Mouse (Mus musculus) liver, adult (tissue): ENCODE results near the gene Zfp488.

Source experiments
- GATA4 ChIP-seq: IDR thresholded peaks from 2 replicates; pipeline ENCODE4 v1.6.1; 2014; ENCODE audit warnings: mild to moderate bottlenecking, low read length; ENCODE audit not compliant: insufficient replicate concordance

Gene Zfp488

DNA sequence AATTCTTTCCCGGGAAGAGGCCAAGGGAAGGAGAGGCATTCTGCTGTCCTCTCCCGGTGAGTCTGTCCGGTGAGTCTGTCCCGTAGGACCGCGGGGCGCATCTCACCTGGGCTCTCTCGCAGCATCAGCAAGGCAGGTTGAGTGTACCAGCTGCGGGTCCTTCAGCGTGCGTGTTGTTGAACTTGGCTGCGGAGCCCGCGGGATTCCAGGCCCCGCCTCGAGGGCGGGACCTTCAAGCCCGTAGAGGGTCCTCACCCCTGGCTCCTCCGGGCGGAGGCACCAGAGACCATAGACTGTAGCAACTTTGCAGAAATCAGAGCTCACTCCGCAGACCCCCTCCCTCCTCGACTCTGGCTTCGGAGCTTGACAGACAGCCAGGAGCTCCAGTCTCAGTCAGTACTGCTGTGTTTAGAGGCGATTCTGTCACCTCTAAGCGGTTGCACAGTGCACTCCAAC lies at the start of gene Zfp488:
Gene Zfp488 (minus strand): TSS at position 161 of the 456 bp plus-strand sequence.
- TF ChIP-seq GATA4, result no peak

DNA sequence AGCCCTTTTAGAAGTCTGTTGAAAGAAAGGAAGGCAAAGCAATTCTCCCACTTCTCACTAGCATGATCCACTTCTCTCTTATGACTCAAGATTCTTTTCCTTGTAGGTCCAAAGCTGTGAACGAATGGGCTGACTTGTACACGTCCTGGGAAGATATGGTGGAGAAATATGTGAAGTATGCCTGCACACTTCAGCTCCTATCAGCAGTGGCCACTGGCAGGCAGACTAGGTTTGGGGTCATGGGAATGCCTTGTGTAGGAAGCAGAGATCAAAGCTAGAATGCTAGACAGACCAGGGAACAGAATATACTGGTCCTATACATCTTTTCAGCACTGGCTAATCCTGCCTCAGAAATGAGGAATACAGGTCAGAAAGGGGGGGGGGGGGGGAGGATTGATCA lies 48.1 kb upstream of the Zfp488 start:
- no peak for TF ChIP-seq GATA4

DNA sequence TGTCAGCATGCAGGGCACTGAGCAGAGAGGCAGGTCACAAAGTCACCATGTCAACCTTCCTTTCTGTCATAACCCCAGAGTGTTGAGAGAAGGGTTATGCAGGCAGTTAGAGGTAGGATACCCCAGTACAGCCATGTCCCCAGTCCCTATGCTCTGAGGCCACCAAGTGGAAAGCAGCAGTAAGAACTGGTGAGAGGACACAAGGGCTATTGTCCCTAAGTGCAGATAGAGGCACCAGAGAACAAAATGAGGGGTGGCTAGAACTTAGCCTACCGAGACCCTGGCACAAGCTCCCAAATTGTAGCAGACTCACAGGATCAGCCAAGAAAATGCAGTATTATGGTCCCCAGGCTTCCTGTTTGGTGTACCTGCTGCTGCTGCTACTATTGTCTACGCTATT lies 38.4 kb upstream of the Zfp488 start:
- no peak for TF ChIP-seq GATA4

DNA sequence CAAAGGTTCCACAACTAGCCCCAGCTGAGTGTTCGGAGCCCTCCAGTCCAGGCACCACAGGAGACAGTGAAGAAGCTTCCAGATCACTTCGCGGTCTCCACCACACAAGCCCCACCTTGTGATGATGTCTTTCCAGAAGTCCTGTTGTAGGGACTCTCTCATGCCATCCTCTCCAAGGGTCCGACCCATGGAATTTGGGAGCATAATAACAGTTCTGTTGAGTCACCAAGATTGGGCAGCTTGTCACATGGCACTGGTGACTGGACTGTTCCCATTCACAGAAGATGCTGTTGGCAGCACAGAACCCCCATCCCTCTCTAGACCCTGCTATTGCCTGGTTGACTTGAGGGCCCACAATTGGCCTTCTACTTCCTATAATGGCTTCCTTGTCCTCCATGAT lies 37.8 kb upstream of the Zfp488 start, which contains the start of gene Gm5460:
Gene Gm5460 (plus strand): TSS at position 378 of the 400 bp plus-strand sequence.
- no peak for TF ChIP-seq GATA4

DNA sequence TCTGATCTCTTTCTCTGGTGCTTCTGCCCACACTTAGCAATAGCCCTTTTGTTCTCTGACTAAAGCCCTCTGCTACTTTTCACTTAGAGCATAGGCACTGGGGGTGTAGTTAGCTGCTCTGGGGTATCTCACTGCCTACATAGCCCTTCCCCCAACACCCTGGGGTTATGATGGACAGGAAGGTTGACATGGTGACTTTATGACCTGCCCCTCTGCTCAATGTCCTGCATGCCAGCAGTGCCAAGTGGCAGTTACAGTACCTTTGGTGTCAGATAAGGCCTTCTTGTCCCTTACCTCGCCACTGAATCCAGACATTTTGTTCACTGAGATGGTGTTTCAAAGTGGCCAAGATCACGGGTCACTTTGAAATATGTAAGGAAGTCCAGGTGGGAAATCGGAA lies 36.5 kb upstream of the Zfp488 start, which contains the start of gene Gm30083:
Gene Gm30083 (minus strand): TSS at position 120 of the 400 bp plus-strand sequence.
- no peak for TF ChIP-seq GATA4

DNA sequence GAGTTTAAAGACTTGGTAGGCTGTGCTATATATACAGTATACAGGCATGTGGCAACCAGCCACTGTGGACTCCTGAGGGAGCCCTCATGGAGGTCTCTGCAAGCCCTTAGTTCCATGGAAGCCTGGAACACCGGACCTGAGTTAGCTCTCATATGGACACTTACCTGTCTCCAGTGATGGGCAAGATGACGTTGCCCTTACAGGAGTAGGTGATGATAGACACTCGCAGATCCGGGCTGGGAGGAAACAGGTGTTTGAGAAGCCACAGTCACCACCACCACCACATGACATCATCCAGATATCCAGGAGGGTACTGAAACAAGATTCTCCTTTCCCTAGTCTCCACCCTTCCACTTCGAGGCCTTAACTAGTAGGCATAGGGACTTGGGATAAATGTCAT lies 23.8 kb upstream of the Zfp488 start:
- TF ChIP-seq GATA4, result no peak

DNA sequence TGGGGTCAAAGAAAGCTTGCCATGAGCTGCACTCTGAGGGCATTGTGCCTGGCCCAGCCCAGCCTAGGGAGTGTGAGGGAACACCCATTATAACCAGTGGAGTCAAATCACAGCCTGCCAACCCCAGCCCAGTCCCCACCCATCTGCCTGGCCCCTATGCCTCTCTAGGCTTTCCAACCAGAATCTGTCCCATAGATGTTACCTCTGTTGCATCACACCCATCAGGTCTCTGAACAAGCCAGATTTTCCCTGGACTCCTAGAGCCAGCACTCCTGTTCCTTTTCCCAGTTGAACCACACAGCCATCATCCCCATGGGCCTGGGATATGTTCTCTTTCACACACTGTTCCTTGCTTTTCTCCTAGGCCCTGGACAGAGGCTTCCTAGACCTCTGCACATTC lies 22.9 kb upstream of the Zfp488 start:
- TF ChIP-seq GATA4, result no peak

DNA sequence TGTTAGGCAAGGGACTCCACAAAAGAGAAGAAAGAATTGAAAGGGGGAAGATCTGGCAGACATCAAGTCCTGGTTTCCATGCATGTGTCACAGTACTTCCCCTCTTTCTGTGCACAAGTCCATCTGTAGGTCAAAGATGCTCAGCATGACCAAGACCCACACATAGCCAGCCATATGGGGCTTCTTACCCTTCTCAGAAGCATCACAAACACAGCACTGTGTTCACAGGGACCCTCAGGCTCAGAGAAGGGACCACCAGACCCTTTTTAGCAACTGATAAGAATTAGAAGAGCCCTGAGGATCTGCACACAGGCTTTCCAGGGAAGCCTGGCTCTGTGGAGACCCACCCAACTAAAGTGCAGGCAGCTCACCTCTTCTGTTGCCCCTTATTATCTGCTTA lies 21.5 kb upstream of the Zfp488 start:
- no peak for TF ChIP-seq GATA4

DNA sequence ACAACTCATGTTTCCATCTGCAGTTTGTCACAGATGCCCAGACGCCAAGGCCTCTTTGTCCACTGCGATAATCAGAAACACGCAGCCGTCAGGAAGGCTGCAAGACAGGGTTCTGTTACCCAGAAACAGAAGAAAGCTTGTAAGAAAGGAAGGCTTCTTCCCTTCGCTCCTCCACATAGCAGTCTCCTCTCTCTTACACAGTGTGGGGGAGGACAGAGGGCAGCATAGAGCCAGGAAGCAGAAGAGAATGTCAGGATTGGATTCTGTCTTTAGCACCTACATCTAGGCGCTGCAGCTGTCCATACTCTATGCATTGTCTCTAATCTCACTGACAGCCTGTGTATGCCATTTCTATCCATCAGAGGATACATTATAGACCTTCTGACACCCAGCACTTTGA lies 18.9 kb upstream of the Zfp488 start:
- no peak for TF ChIP-seq GATA4

DNA sequence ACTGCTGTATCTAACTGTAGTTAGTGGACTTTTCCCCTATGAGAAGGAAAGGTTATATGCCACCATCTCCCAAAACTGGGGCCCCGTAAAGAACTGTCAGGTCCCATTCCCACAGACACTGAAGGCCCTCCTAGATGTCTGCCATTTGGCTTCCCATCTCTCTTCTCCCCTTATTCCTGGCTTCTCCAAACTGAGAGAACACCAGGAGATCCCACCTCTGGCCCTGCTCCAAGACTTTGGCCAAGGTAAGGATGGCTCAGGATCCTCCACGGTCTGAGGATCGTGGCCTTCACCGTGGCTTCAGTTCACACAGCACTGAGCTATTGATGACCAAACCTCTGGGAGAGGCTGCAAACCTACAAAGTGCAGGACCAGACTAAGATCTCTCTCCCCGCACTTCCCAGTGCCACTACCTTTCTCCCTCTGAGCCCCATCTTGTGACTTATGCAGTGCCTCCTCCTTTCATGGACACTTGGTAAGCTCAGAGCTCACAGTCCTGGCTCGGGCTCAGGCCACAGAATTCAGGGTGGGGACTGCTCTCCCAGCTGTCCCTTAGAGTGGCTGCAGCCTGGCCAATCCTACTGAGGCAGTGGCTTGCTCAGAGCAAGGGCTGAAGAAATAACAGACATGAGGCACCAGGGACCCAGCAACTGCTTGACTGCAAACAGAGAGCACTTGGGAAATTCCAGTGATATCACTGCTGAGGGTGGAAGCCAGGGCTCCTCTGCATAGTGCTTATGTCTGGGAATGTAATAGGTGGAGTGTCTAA lies 15.1 kb upstream of the Zfp488 start:
- TF ChIP-seq GATA4, result no peak

DNA sequence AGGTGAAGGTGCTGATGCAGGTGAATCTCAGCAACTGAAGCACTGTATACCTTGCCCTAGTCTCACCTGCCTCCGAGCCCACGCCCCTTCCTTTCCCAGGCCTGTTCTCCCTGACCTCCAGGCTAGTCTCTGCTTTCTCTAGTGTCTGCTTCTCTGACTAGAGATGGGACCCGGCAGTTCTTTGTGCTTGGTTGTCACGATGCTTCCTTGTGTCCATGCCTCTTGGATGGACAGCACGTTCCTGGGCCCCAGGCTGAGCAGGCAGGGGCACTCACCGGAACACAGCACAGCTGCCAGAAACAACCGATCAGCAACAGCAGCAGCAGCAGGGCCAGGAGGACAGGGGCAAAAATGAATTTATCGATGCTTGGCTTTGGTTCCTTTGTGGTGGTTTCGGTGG lies 14.5 kb upstream of the Zfp488 start:
- TF ChIP-seq GATA4, result no peak

DNA sequence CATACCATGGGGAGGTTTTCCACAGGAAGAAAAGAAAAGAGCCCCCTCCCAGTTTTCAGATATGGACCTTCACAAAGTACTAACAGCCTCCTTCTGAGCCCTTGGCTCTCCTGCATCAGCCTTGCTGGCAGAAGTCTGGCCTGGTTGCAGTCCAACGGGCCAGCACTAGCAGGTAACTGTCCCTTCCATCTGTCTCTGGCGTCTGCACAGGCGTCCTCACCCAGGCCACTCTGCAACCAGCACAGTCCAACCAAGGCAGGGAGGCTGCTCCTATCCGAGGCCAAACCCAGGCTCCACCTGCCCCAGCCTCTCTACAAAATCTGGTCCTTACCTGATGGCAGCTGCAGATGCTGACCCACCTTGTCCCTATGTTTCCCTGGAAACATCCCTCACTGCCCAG lies 13.4 kb upstream of the Zfp488 start:
- TF ChIP-seq GATA4, result no peak

DNA sequence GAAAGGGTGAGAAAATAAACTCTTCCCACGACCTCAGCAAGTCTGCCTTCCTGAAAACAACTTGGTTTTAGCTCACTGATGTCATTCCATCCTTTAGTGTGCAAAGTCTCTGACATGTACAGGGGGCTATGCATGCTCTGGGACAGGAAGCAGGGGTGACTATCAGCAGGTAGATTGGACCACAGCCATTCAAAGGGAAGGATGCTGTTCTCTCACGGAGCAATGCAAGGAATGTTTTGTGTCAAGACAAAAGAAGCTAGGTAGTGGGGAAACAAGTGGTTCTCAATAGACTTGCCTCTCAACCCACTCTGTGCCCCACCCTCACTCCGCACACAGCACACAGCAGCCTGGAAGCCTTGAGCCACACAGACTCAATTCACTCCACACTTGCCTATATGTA lies 10.6 kb upstream of the Zfp488 start:
- TF ChIP-seq GATA4, result no peak

DNA sequence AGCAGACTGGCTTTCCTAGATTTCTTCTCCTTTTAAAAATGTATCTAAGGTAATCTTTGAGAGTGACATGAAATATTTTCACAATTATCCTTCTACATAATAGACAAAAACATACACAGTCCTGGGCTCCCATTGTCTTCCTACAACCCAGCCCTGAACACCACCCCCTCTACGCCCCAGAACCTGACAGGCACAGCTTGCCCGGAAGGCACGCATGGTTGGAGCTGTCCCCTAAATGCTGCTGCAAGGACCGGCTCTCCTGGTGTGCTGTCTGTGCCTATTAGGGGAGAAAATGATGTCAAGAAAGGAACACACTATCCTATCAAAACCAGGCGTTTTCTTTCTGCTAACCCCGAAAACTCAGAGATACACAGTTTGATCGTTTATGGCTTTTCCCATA lies 816 bp downstream of the Zfp488 start:
- TF ChIP-seq GATA4, result no peak

DNA sequence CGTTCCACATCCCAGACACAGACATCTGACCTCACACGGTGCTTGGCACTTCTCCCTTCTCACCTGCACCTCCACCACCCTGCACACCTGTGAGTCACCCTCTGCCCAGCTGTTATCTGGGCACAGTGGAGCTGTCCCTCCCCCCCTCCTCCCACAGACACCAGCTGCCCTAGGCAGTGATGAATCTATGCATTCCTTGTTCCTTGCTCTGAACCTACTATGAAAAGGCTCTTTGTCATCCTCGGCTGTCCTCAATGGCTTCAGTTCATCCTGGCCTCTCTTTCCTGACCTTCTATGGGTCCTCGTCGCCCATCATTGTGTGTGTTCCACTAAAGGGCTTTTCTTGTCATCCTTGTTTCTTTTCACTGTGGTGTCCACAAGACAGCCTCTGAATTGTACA lies 3.8 kb downstream of the Zfp488 start:
- no peak for TF ChIP-seq GATA4

DNA sequence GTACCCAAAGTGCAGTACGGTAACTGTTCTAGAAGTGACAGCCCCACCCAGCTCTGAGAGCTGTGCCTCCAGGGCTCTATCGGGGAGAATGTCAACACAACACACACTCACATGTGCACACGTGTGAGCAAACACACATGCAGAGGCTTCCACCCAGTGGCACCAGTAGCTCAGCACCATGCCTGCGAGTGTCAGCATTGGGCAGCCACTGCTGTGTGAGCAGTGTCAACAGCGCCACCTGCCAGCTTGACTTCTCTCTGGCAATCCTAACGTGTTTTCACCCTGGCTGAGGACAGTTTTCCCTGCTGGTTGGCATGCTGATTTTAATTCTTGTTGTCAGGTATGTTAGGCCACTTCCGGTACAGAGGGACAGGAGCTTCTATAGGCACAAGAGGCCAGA lies 5.9 kb downstream of the Zfp488 start:
- TF ChIP-seq GATA4, result no peak

DNA sequence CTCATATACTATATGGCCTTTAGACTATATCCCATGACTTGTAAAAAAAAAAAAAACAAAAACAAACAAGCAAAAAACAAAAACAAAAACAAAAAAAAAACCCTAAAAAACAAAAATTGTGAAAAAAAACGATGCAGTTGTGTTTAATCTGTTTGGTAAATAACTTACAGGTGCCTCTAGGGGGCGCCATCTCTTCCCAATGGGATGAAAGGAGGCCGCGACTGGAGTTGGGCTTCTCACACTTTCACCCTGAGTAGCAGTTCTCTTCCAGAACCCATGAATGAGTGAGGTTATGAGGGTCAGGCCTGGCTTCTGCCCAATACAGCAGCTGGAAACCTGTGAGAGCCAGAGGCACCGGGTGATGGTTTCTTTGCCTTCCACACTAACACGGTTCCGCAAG lies 12.9 kb downstream of the Zfp488 start:
- TF ChIP-seq GATA4, result no peak
